Mouse (Mus musculus) T-cell, adult 66 days (primary cell): ENCODE measurements around the gene Klra2. TPM values are rescaled to one million over a fixed set of nuclear protein-coding genes. Genes with fewer than 3 reads are reported as not detected.

Experiments used
- total RNA-seq, 2 experiments: library from RNA; stranded (reverse); gene quantifications; 3 replicates in 1 of 2; 4 replicates in 1 of 2; pipeline ENCODE4 v1.2.4; 2023

Klra2 gene
- total RNA-seq = not detected

DNA sequence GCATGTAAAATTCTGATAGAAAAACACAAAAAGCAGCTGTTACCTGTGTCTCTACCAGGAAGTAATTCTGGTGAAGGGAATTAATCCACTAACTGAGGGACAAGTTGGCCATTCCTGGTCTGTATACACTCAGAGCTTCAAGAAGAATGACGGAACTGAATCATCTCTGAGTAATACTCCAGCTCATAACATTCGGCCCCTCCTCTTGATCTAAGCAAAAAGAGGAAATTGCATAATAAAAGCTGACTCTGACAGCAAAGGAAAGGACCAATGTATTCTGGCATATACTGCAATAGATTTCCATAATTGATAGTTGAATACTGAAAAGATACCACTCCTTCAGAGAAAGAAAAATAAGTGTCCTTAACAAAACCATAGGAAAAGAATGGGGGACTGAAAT lies at the start of gene Klra2:
Gene Klra2 (minus strand): TSS at position 157 of the 400 bp plus-strand sequence.

DNA sequence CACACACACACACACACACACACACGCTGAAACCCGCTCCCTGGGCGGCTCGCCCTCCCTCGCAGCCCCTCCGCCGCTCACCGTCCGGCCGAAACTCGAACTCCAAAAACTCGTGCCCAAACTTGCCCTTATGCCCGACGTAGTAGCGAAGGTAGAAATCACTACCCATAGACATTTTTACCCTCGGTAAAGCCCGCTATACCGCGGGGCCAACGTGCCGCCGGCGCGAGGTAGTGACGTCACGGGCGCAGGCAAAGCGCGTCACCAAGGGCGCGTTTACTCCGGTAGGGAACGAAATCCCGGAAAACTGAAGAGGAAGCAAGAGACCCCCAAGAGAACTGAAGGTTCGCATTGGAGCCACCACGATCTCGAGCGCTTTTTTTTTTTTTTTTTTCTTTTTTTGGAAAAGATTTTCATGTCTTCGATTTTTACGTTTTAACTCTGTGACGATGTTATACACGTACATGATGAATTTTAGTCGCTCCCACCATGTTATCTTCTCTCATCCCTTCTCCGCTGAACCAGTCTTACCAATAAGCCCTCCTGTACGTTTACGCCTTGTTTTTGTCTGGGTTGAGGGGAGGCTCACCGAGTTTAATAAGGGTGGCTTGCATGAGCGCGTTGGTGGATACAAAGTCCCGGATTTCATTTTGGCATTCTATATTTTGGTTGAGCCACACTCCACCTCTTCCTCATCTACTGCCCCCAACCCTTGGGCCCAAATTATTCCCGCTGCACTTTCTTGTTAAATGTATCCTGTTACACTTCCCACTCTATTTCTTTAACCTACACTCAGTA lies 46.0 kb upstream of the Klra2 start, which contains the start of gene Magohb:
Gene Magohb (minus strand): TSS at position 254 of the 798 bp plus-strand sequence.

Other genes with a start within 250 kb of the Klra2 start
- gene Magohb, start 45.9 kb upstream of the Klra2 start, total RNA-seq = 10 to 100 TPM; 11.9 to 12.9 TPM
- gene Styk1, start 106.2 kb upstream of the Klra2 start, total RNA-seq = not detected
- gene Ybx3, start 141.1 kb upstream of the Klra2 start, total RNA-seq = 10 to 100 TPM; 24.6 to 37.9 TPM
- not detected for gene 5430401F13Rik, start 239.0 kb upstream of the Klra2 start, total RNA-seq
- not detected for gene Gm6619, start 239.0 kb upstream of the Klra2 start, total RNA-seq